Mouse (Mus musculus) E14TG2a.4 (cell line): ENCODE data around the gene Vps11.

Source experiments
- CTCF ChIP-seq: conservative IDR thresholded peaks from 2 replicates; pipeline ENCODE4 v1.5.1; 2014; ENCODE audit warnings: low read length
- NANOG ChIP-seq: IDR thresholded peaks from 2 replicates; pipeline ENCODE4 v1.6.1; 2014; ENCODE audit warnings: borderline replicate concordance, low read length, mixed read lengths
- POU5F1 ChIP-seq: IDR thresholded peaks from 2 replicates; pipeline ENCODE4 v1.6.1; 2014; ENCODE audit warnings: low read length, borderline replicate concordance

GRCm38 (mm10) chr9:44306532-44306931 lies 54.9 kb downstream of the Vps11 start:
- TF ChIP-seq CTCF, result no peak
- no peak for TF ChIP-seq NANOG
- TF ChIP-seq POU5F1, result no peak
